Mouse (Mus musculus): ENCODE data around the gene Chd1l.

Gene Chd1l

DNA sequence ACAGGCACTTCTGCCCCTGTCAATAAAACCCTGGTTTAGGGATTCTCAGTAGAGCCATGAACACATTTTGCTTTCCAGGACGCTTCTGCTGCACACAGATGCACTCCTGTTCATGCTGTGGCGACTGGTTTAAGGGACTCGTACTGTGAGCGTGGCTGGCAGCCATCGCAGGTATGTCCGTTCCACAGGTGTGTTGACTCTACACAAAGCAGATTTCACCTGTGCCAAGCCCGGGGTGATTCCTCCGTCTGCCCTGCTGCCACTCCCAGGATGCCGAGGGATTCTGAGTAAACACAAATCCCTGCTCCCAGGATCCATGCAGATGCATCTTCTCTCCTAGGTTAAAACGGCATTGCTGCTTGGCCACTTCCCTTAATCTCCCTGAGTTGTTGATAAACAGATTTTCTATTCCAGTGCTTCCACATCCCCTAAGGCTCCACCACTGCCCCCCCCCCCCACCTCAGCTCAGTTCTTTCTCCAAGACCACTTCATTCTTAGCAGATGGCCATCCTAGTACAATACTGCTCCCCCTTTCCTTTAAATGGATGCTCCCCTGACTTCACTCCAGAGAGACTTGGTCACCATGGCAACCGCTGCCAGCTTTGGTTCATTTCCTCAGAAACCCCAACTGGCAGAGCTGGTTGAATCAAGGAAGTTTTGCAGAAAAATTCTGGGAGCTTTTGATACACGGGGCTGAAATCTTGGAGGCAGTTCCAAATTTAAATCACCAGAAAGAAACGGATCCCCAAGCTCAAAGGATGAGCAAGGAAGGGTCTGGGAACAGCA is 87.9 kb downstream of the Chd1l start:
- no peak for DNase-seq

DNA sequence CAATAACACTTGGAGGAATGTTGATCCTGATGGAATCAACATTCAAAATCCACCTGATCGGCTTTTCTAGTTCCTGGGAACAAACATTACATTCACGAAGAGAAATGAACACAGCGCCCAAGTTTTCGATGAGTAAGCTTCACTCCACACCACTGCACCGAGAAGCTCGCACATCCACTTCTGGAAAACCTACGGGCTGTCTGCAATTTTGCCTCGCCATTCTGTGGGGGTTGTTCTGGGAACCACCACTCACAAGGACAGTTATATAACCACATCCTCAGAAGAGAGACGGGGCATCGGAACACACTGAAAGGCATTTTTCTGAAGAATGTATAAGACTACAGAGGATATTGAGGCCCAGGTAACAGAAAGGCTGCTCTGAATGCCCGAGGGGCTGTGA is 90.1 kb downstream of the Chd1l start:
- DNase-seq, result no peak

GRCm38 (mm10) chr3:97512296-97512695 is 97.7 kb downstream of the Chd1l start:
- DNase-seq, result no peak

Data from kidney, adult 11 months (tissue).